Mouse (Mus musculus) forebrain, embryonic 15.5 days (tissue): Measurements from ENCODE around the gene Hdac10. TPM values are rescaled to one million over a fixed set of nuclear protein-coding genes. Genes with fewer than 3 reads are reported as not detected.

ENCODE experiments used
- ATAC-seq: fragments of 200-750 bp; cut with Nextera tagmentation; replicated peaks from 2 replicates; pipeline ENCODE4 v1.8.0; 2017; ENCODE audit warnings: mild to moderate bottlenecking, moderate TSS enrichment, moderate library complexity
- H3K27ac ChIP-seq: fragments of 300-500 bp; sonication (generic); replicated peaks from 2 replicates; pipeline ENCODE4 v1.5.1; 2015; ENCODE audit warnings: mild to moderate bottlenecking, inconsistent platforms
- H3K27me3 ChIP-seq: fragments of 300-500 bp; sonication (generic); 2 replicates; pipeline ENCODE4 v1.6.1; 2015; ENCODE audit warnings: inconsistent platforms
- H3K36me3 ChIP-seq: fragments of 300-500 bp; sonication (generic); 2 replicates; pipeline ENCODE4 v1.6.1; 2015; ENCODE audit warnings: mild to moderate bottlenecking, inconsistent platforms
- H3K4me1 ChIP-seq: fragments of 300-500 bp; sonication (generic); 2 replicates; pipeline ENCODE4 v1.6.1; 2015; ENCODE audit warnings: inconsistent platforms
- H3K4me2 ChIP-seq: fragments of 300-500 bp; sonication (generic); replicated peaks from 2 replicates; pipeline ENCODE4 v1.6.1; 2015; ENCODE audit warnings: mild to moderate bottlenecking, inconsistent platforms
- H3K4me3 ChIP-seq: fragments of 300-500 bp; sonication (generic); 2 replicates; pipeline ENCODE4 v1.5.1; 2015; ENCODE audit warnings: mild to moderate bottlenecking, inconsistent platforms
- H3K9ac ChIP-seq: fragments of 300-500 bp; sonication (generic); replicated peaks from 2 replicates; pipeline ENCODE4 v1.6.1; 2015; ENCODE audit warnings: mild to moderate bottlenecking, inconsistent platforms
- H3K9me3 ChIP-seq: fragments of 300-500 bp; sonication (generic); 2 replicates; pipeline ENCODE4 v1.6.1; 2016; ENCODE audit warnings: inconsistent platforms
- WGBS: fragments of 180-500 bp; shearing (Covaris S2); methylation state at CpG from one replicate; pipeline ENCODE4 v1.1.7; 2015; ENCODE audit warnings: mixed read lengths; 5-methylcytosine and 5-hydroxymethylcytosine counted together
- polyA plus RNA-seq: library from polyadenylated mRNA; unstranded; fragments of >200 nt; fragmentation: Nextera tagmentation; extraction: Ambion mirVana; gene quantifications from 2 replicates; pipeline ENCODE4 v1.2.1, GENCODE M21; 2015

Gene Hdac10
- polyA plus RNA-seq, 1 experiment from 2014 or later, result 31.5 TPM

GRCm38 (mm10) chr15:89106976-89107375 lies 21.5 kb downstream of the Hdac10 start:
- H3K4me1 ChIP-seq, result no peaks in the 10 kb centered on the region
- H3K27me3 ChIP-seq, result no peaks in the 10 kb centered on the region
- no peaks in the 10 kb centered on the region for H3K9me3 ChIP-seq
- no peak overlapping the region for H3K4me3 ChIP-seq
- no peak overlapping the region for H3K4me2 ChIP-seq
- ATAC-seq, result no peak
- no peak overlapping the region for H3K27ac ChIP-seq
- H3K9ac ChIP-seq, result no peak overlapping the region
- peaks cover 88% of the 10 kb centered on the region for H3K36me3 ChIP-seq
- 92% methylated on average over 1 of the region's 1 CpGs for WGBS

- Histone ChIP-seq H3K9me3 (no peaks in the 10 kb centered on the region), H3K4me2 (no peak overlapping the region), H3K4me1 (no peaks in the 10 kb centered on the region), H3K36me3 (peaks cover 89% of the 10 kb centered on the region), H3K27me3 (no peaks in the 10 kb centered on the region), H3K27ac (no peak overlapping the region), H3K9ac (no peak overlapping the region), H3K4me3 (no peak overlapping the region)
- ATAC-seq, result no peak
- 81% methylated on average over 13 of the region's 13 CpGs for WGBS
These were observed 22.4 kb downstream of the Hdac10 start for GRCm38 (mm10) chr15:89106073-89106472.

- H3K4me2 ChIP-seq, result no peak overlapping the region
- H3K9me3 ChIP-seq, result no peaks in the 10 kb centered on the region
- no peaks in the 10 kb centered on the region for H3K27me3 ChIP-seq
- H3K36me3 ChIP-seq, result peaks cover 89% of the 10 kb centered on the region
- 91% methylated on average over 8 of the region's 8 CpGs for WGBS
- no peak for ATAC-seq
- no peak overlapping the region for H3K9ac ChIP-seq
- H3K27ac ChIP-seq, result no peak overlapping the region
- no peak overlapping the region for H3K4me3 ChIP-seq
- no peaks in the 10 kb centered on the region for H3K4me1 ChIP-seq
These were observed 24.1 kb downstream of the Hdac10 start for GRCm38 (mm10) chr15:89104425-89104824.

GRCm38 (mm10) chr15:89103921-89104320 lies 24.6 kb downstream of the Hdac10 start:
- no peak for ATAC-seq
- H3K27ac ChIP-seq, result no peak overlapping the region
- H3K27me3 ChIP-seq, result no peaks in the 10 kb centered on the region
- WGBS, result 80% methylated on average over 10 of the region's 10 CpGs
- no peaks in the 10 kb centered on the region for H3K4me1 ChIP-seq
- H3K36me3 ChIP-seq, result peaks cover 94% of the 10 kb centered on the region
- H3K4me3 ChIP-seq, result no peak overlapping the region
- no peaks in the 10 kb centered on the region for H3K9me3 ChIP-seq
- no peak overlapping the region for H3K4me2 ChIP-seq
- no peak overlapping the region for H3K9ac ChIP-seq

- Histone ChIP-seq H3K4me2 (no peak overlapping the region), H3K4me3 (no peak overlapping the region), H3K36me3 (peaks cover 96% of the 10 kb centered on the region), H3K27me3 (no peaks in the 10 kb centered on the region), H3K9me3 (no peaks in the 10 kb centered on the region), H3K27ac (no peak overlapping the region), H3K4me1 (no peaks in the 10 kb centered on the region), H3K9ac (no peak overlapping the region)
- no peak for ATAC-seq
- 63% methylated on average over 5 of the region's 5 CpGs for WGBS
These were observed 25.9 kb downstream of the Hdac10 start for GRCm38 (mm10) chr15:89102646-89103045.

GRCm38 (mm10) chr15:89100823-89101222 lies 27.7 kb downstream of the Hdac10 start:
- H3K9ac ChIP-seq, result no peak overlapping the region
- WGBS, result 91% methylated on average over 12 of the region's 12 CpGs
- no peaks in the 10 kb centered on the region for H3K4me1 ChIP-seq
- no peak for ATAC-seq
- no peaks in the 10 kb centered on the region for H3K9me3 ChIP-seq
- no peak overlapping the region for H3K4me3 ChIP-seq
- H3K27ac ChIP-seq, result no peak overlapping the region
- H3K4me2 ChIP-seq, result no peak overlapping the region
- H3K36me3 ChIP-seq, result peaks cover 98% of the 10 kb centered on the region
- H3K27me3 ChIP-seq, result no peaks in the 10 kb centered on the region

GRCm38 (mm10) chr15:89098616-89099015 lies 29.9 kb downstream of the Hdac10 start:
- no peaks in the 10 kb centered on the region for H3K27me3 ChIP-seq
- WGBS, result 88% methylated on average over 7 of the region's 7 CpGs
- no peak for ATAC-seq

GRCm38 (mm10) chr15:89097450-89097849 lies 31.1 kb downstream of the Hdac10 start:
- Histone ChIP-seq H3K4me3 (no peak overlapping the region), H3K27me3 (no peaks in the 10 kb centered on the region), H3K9me3 (no peaks in the 10 kb centered on the region), H3K27ac (no peak overlapping the region), H3K4me2 (no peak overlapping the region), H3K4me1 (no peaks in the 10 kb centered on the region), H3K36me3 (peaks cover 99% of the 10 kb centered on the region), H3K9ac (no peak overlapping the region)
- no peak for ATAC-seq
- 80% methylated on average over 5 of the region's 5 CpGs for WGBS

More at GRCm38 (mm10) chr15:89098616-89099015, 29.9 kb downstream of the Hdac10 start:
- H3K4me3 ChIP-seq, result no peak overlapping the region
- H3K36me3 ChIP-seq, result peaks cover 98% of the 10 kb centered on the region
- H3K9ac ChIP-seq, result no peak overlapping the region
- H3K9me3 ChIP-seq, result no peaks in the 10 kb centered on the region
- no peak overlapping the region for H3K4me2 ChIP-seq
- no peak overlapping the region for H3K27ac ChIP-seq
- no peaks in the 10 kb centered on the region for H3K4me1 ChIP-seq

- Histone ChIP-seq H3K4me3 (no peak overlapping the region), H3K27ac (no peak overlapping the region), H3K9ac (no peak overlapping the region), H3K9me3 (no peaks in the 10 kb centered on the region), H3K4me2 (no peak overlapping the region), H3K27me3 (no peaks in the 10 kb centered on the region), H3K4me1 (peaks cover 23% of the 10 kb centered on the region), H3K36me3 (peaks cover 46% of the 10 kb centered on the region)
- 76% methylated on average over 5 of the region's 5 CpGs for WGBS
- ATAC-seq, result no peak
These were observed 36.3 kb downstream of the Hdac10 start for GRCm38 (mm10) chr15:89092181-89092580.

GRCm38 (mm10) chr15:89090662-89091061 lies 37.8 kb downstream of the Hdac10 start:
- Histone ChIP-seq H3K4me1 (peaks cover 23% of the 10 kb centered on the region), H3K27ac (no peak overlapping the region), H3K36me3 (peaks cover 40% of the 10 kb centered on the region), H3K27me3 (no peaks in the 10 kb centered on the region), H3K9me3 (no peaks in the 10 kb centered on the region), H3K4me2 (peak overlapping the region; percentile 89; the same call in 1 of the 2 replicates), H3K9ac (no peak overlapping the region), H3K4me3 (peak overlapping the region; percentile 84; the same call in 1 of the 2 replicates)
- WGBS, result 90% methylated on average over 4 of the region's 4 CpGs
- no peak for ATAC-seq

- H3K27me3 ChIP-seq, result no peaks in the 10 kb centered on the region
- 3% methylated on average over 68 of the region's 68 CpGs for WGBS
- peak overlapping the region; percentile 89 for H3K4me2 ChIP-seq
- H3K4me3 ChIP-seq, result peak overlapping the region; percentile 84
- peak; percentile 63 for ATAC-seq
- peak overlapping the region; percentile 84 for H3K9ac ChIP-seq
- no peaks in the 10 kb centered on the region for H3K9me3 ChIP-seq
- peaks cover 23% of the 10 kb centered on the region for H3K4me1 ChIP-seq
- peak overlapping the region; percentile 78 for H3K27ac ChIP-seq
- H3K36me3 ChIP-seq, result peaks cover 40% of the 10 kb centered on the region
These were observed 39.0 kb downstream of the Hdac10 start for GRCm38 (mm10) chr15:89089248-89090051.

GRCm38 (mm10) chr15:89088607-89089247 lies 39.8 kb downstream of the Hdac10 start, which contains the start of gene Selenoo:
Gene Selenoo (plus strand): TSS chr15:89089084.
- no peaks in the 10 kb centered on the region for H3K27me3 ChIP-seq
- H3K4me3 ChIP-seq, result peak within 1 kb of the TSS; percentile 84
- peak within 1 kb of the TSS; percentile 89 for H3K4me2 ChIP-seq
- WGBS, result 1% methylated on average over 38 of the region's 38 CpGs
- peak within 1 kb of the TSS; percentile 78 for H3K27ac ChIP-seq
- H3K36me3 ChIP-seq, result peaks cover 40% of the 10 kb centered on the region
- peak; percentile 93 for ATAC-seq
- no peaks in the 10 kb centered on the region for H3K9me3 ChIP-seq
- H3K9ac ChIP-seq, result peak within 1 kb of the TSS; percentile 84
- H3K4me1 ChIP-seq, result peaks cover 23% of the 10 kb centered on the region
